Mouse (Mus musculus) heart, adult 9 months (tissue): ENCODE measurements around the gene Fgfr2.

ENCODE experiments used
- DNase-seq, 2 experiments: peaks; one replicate each; pipeline ENCODE4 v3.0.0; 2022; ENCODE audit warnings: low spot score in 2 of 2

The Fgfr2 gene

GRCm38 (mm10) chr7:132576891-132577290 lies 546.3 kb downstream of the Fgfr2 start:
- DNase-seq: no peak

- DNase-seq: peak; percentile 96
These were observed 547.0 kb downstream of the Fgfr2 start, which contains the start of gene Oat for GRCm38 (mm10) chr7:132576116-132576650. TSS of gene Oat (minus strand) at chr7:132576398.

- DNase-seq: peak; percentile 83 to 84
These were observed 547.5 kb downstream of the Fgfr2 start for GRCm38 (mm10) chr7:132575623-132576022.

GRCm38 (mm10) chr7:132574646-132575045 lies 548.5 kb downstream of the Fgfr2 start:
- no peak for DNase-seq

- DNase-seq: no peak
These were observed 549.9 kb downstream of the Fgfr2 start for GRCm38 (mm10) chr7:132573205-132573604.

- no peak for DNase-seq
These were observed 550.4 kb downstream of the Fgfr2 start for GRCm38 (mm10) chr7:132572738-132573137.

GRCm38 (mm10) chr7:132571481-132571880 lies 551.7 kb downstream of the Fgfr2 start:
- DNase-seq: peak; percentile 24 to 52

GRCm38 (mm10) chr7:132570071-132570470 lies 553.1 kb downstream of the Fgfr2 start:
- peak; percentile 43 to 47 for DNase-seq

GRCm38 (mm10) chr7:132568817-132569216 lies 554.3 kb downstream of the Fgfr2 start:
- peak; percentile 49 to 61 for DNase-seq

GRCm38 (mm10) chr7:132565831-132566230 lies 557.3 kb downstream of the Fgfr2 start:
- DNase-seq: no peak

GRCm38 (mm10) chr7:132559138-132559766 lies 563.9 kb downstream of the Fgfr2 start:
- peak in 1 of 2 experiments; percentile 63 for DNase-seq

GRCm38 (mm10) chr7:132558141-132558736 lies 564.9 kb downstream of the Fgfr2 start:
- DNase-seq: no peak

GRCm38 (mm10) chr7:132556575-132556974 lies 566.6 kb downstream of the Fgfr2 start:
- DNase-seq: no peak

- no peak for DNase-seq
These were observed 567.2 kb downstream of the Fgfr2 start for GRCm38 (mm10) chr7:132555911-132556310.

GRCm38 (mm10) chr7:132554091-132554490 lies 569.1 kb downstream of the Fgfr2 start:
- no peak for DNase-seq

- DNase-seq: peak; percentile 91 to 93
These were observed 571.6 kb downstream of the Fgfr2 start for GRCm38 (mm10) chr7:132551351-132552126.

- no peak for DNase-seq
These were observed 576.0 kb downstream of the Fgfr2 start for GRCm38 (mm10) chr7:132547126-132547525.

- no peak for DNase-seq
These were observed 580.7 kb downstream of the Fgfr2 start for GRCm38 (mm10) chr7:132542427-132542826.

- no peak for DNase-seq
These were observed 581.6 kb downstream of the Fgfr2 start for GRCm38 (mm10) chr7:132541566-132541965.

- no peak for DNase-seq
These were observed 582.6 kb downstream of the Fgfr2 start for GRCm38 (mm10) chr7:132540597-132540996.

- DNase-seq: no peak
These were observed 593.9 kb downstream of the Fgfr2 start for GRCm38 (mm10) chr7:132529206-132529605.

- DNase-seq: no peak
These were observed 609.6 kb downstream of the Fgfr2 start for GRCm38 (mm10) chr7:132513419-132513982.
